Mouse (Mus musculus) layer of hippocampus, adult 2 months (tissue): ENCODE data around the gene Sema4a. TPM values are rescaled to one million over a fixed set of nuclear protein-coding genes. Genes with fewer than 3 reads are reported as not detected.
A peak's percentile ranks its signal among the peaks of the same experiment; 100 is the strongest.
"Not testable (repeated sequence)": the region's sequence is repeated elsewhere in the genome, so short reads cannot be mapped to it uniquely, and the experiment has no call there.

Experiments
- DNase-seq, 2 experiments: peaks; one replicate each; pipeline ENCODE4 v3.0.0; 2022; ENCODE audit warnings: low spot score in 2 of 2
- H3K27ac ChIP-seq: fragments of 200-600 bp; 2 replicates; pipeline ENCODE4 v1.8.1; 2022
- H3K4me3 ChIP-seq: fragments of 200-600 bp; 2 replicates; pipeline ENCODE4 v1.8.1; 2022; ENCODE audit warnings: mild to moderate bottlenecking
- CTCF ChIP-seq: fragments of 200-600 bp; conservative IDR thresholded peaks from 2 replicates; pipeline ENCODE4 v1.8.1; 2022; ENCODE audit warnings: antibody characterized with exemption, mild to moderate bottlenecking, moderate library complexity
- total RNA-seq, 2 experiments: library from RNA; stranded (reverse); gene quantifications; 2 replicates each; pipeline ENCODE4 v1.2.3; 2021

Gene Sema4a
- total RNA-seq, 2 experiments from 2014 or later, result 37.0 to 42.9 TPM

GRCm38 (mm10) chr3:88448443-88448842 is 12.5 kb downstream of the Sema4a start:
- Histone ChIP-seq H3K4me3 (no peak overlapping the region), H3K27ac (no peak overlapping the region)
- no peak for TF ChIP-seq CTCF
- DNase-seq, result no peak

GRCm38 (mm10) chr3:88447676-88448183 is 13.3 kb downstream of the Sema4a start:
- Histone ChIP-seq H3K4me3 (no peak overlapping the region), H3K27ac (no peak overlapping the region)
- no peak for TF ChIP-seq CTCF
- no peak for DNase-seq

- no peak overlapping the region for H3K4me3 ChIP-seq
- DNase-seq, result no peak
- TF ChIP-seq CTCF, result no peak
Observed at GRCm38 (mm10) chr3:88446471-88447123, 14.4 kb downstream of the Sema4a start.

GRCm38 (mm10) chr3:88442888-88443287 is 18.1 kb downstream of the Sema4a start:
- Histone ChIP-seq H3K27ac (no peak overlapping the region), H3K4me3 (no peak overlapping the region)
- TF ChIP-seq CTCF, result no peak
- no peak for DNase-seq

More at GRCm38 (mm10) chr3:88446471-88447123, 14.4 kb downstream of the Sema4a start:
- H3K27ac ChIP-seq, result no peak overlapping the region

- Histone ChIP-seq H3K27ac (no peak overlapping the region), H3K4me3 (no peak overlapping the region)
- DNase-seq, result no peak
- no peak for TF ChIP-seq CTCF
Observed at GRCm38 (mm10) chr3:88442488-88442887, 18.5 kb downstream of the Sema4a start.

GRCm38 (mm10) chr3:88440500-88441381 is 20.2 kb downstream of the Sema4a start:
- TF ChIP-seq CTCF, result peak; percentile 80
- DNase-seq, result peak in 1 of 2 experiments; percentile 47
- H3K27ac ChIP-seq, result 0 out of 2 replicates have a peak overlapping the region, but pooled peaks have one; percentile 36
- H3K4me3 ChIP-seq, result no peak overlapping the region; the same call in 1 of the 2 replicates

GRCm38 (mm10) chr3:88439582-88439981 is 21.4 kb downstream of the Sema4a start:
- no peak overlapping the region for H3K4me3 ChIP-seq
- no peak for TF ChIP-seq CTCF
- DNase-seq, result no peak

GRCm38 (mm10) chr3:88437454-88437853 is 23.5 kb downstream of the Sema4a start:
- DNase-seq, result no peak
- Histone ChIP-seq H3K27ac (peak overlapping the region; percentile 67), H3K4me3 (no peak overlapping the region)
- no peak for TF ChIP-seq CTCF

More at GRCm38 (mm10) chr3:88439582-88439981, 21.4 kb downstream of the Sema4a start:
- no peak overlapping the region for H3K27ac ChIP-seq

GRCm38 (mm10) chr3:88436395-88437201 is 24.4 kb downstream of the Sema4a start:
- Histone ChIP-seq H3K27ac (peak overlapping the region; percentile 67), H3K4me3 (peak overlapping the region; percentile 37; the same call in 1 of the 2 replicates)
- peak; percentile 34 to 61 for DNase-seq
- peak; percentile 83 for TF ChIP-seq CTCF

GRCm38 (mm10) chr3:88435515-88435914 is 25.5 kb downstream of the Sema4a start:
- DNase-seq, result peak; percentile 81 to 87
- H3K4me3 ChIP-seq, result no peak overlapping the region
- no peak; the same call in 1 of the 2 replicates for TF ChIP-seq CTCF
- H3K27ac ChIP-seq, result peak overlapping the region; percentile 67

GRCm38 (mm10) chr3:88428639-88429038 is 32.3 kb downstream of the Sema4a start:
- H3K27ac ChIP-seq, DNase-seq, H3K4me3 ChIP-seq: not testable (repeated sequence)
- TF ChIP-seq CTCF, result peak; percentile 34

GRCm38 (mm10) chr3:88427342-88427905 is 33.6 kb downstream of the Sema4a start:
- no peak for TF ChIP-seq CTCF
- DNase-seq, result no peak
- no peak overlapping the region for H3K4me3 ChIP-seq
- H3K27ac ChIP-seq, result no peak overlapping the region
